Mouse (Mus musculus) embryo, embryonic 10 days (tissue): ENCODE results near the gene Gnaq.

ENCODE experiments used
- DNase-seq: peaks from one replicate; pipeline ENCODE4 v3.0.0-alpha.2; 2015; ENCODE audit warnings: low spot score

Gene Gnaq

GRCm38 (mm10) chr19:16201356-16201755, 68.7 kb downstream of the Gnaq start:
- DNase-seq: no peak

- DNase-seq: no peak
These were observed 72.4 kb downstream of the Gnaq start for GRCm38 (mm10) chr19:16204776-16205680.

- DNase-seq: no peak
These were observed 77.0 kb downstream of the Gnaq start for GRCm38 (mm10) chr19:16209616-16210015.

GRCm38 (mm10) chr19:16214946-16215345, 82.3 kb downstream of the Gnaq start:
- DNase-seq: no peak

GRCm38 (mm10) chr19:16215430-16216016, 82.9 kb downstream of the Gnaq start:
- DNase-seq: no peak

GRCm38 (mm10) chr19:16219978-16220377, 87.3 kb downstream of the Gnaq start:
- no peak for DNase-seq

GRCm38 (mm10) chr19:16222526-16222925, 89.9 kb downstream of the Gnaq start:
- DNase-seq: no peak

GRCm38 (mm10) chr19:16223126-16223525, 90.5 kb downstream of the Gnaq start:
- DNase-seq: no peak

- DNase-seq: no peak
These were observed 92.2 kb downstream of the Gnaq start for GRCm38 (mm10) chr19:16224831-16225230.

GRCm38 (mm10) chr19:16231584-16231983, 99.0 kb downstream of the Gnaq start:
- no peak for DNase-seq

GRCm38 (mm10) chr19:16235594-16235993, 103.0 kb downstream of the Gnaq start:
- DNase-seq: no peak

GRCm38 (mm10) chr19:16237034-16237433, 104.4 kb downstream of the Gnaq start:
- DNase-seq: no peak

GRCm38 (mm10) chr19:16238072-16238471, 105.4 kb downstream of the Gnaq start:
- DNase-seq: no peak

- DNase-seq: no peak
These were observed 105.9 kb downstream of the Gnaq start for GRCm38 (mm10) chr19:16238512-16238911.

GRCm38 (mm10) chr19:16242708-16243107, 110.1 kb downstream of the Gnaq start:
- DNase-seq: no peak

- DNase-seq: no peak
These were observed 116.4 kb downstream of the Gnaq start for GRCm38 (mm10) chr19:16249025-16249424.

- no peak for DNase-seq
These were observed 118.3 kb downstream of the Gnaq start for GRCm38 (mm10) chr19:16250921-16251320.

GRCm38 (mm10) chr19:16251819-16252218, 119.2 kb downstream of the Gnaq start:
- no peak for DNase-seq

GRCm38 (mm10) chr19:16252696-16253095, 120.1 kb downstream of the Gnaq start:
- DNase-seq: no peak

- DNase-seq: no peak
These were observed 122.2 kb downstream of the Gnaq start for GRCm38 (mm10) chr19:16254881-16255280.

- DNase-seq: no peak
These were observed 122.7 kb downstream of the Gnaq start for GRCm38 (mm10) chr19:16255294-16255693.

- DNase-seq: no peak
These were observed 126.2 kb downstream of the Gnaq start for GRCm38 (mm10) chr19:16258766-16259355.

- no peak for DNase-seq
These were observed 127.3 kb downstream of the Gnaq start for GRCm38 (mm10) chr19:16259786-16260434.
